Mouse (Mus musculus) neutrophil, adult 59 days (primary cell): ENCODE results near the gene Itgav. TPM values are rescaled to one million over a fixed set of nuclear protein-coding genes. Genes with fewer than 3 reads are reported as not detected.

ENCODE experiments used
- total RNA-seq, 2 experiments: library from RNA; stranded (reverse); gene quantifications; 1 replicate in 1 of 2; 2 replicates in 1 of 2; pipeline ENCODE4 v1.2.4; 2023

Gene Itgav
- total RNA-seq: 10 to 100 TPM; 35.2 to 38.3 TPM

GRCm38 (mm10) chr2:83723921-83724826 is at the start of gene Itgav:
Itgav (plus strand) TSS chr2:83724397.

GRCm38 (mm10) chr2:83812483-83813272 is 88.5 kb downstream of the Itgav start, which contains the start of gene Fam171b:
Fam171b (plus strand) TSS chr2:83812636.

Other genes starting within 250 kb of the Itgav start
- 10 to 100 TPM; 44.9 to 50.8 TPM for gene Zc3h15, start 80.0 kb upstream of the Itgav start, total RNA-seq
- not detected for gene Fam171b, start 88.2 kb downstream of the Itgav start, total RNA-seq
- gene Zswim2, start 216.8 kb downstream of the Itgav start, total RNA-seq: not detected
- 1 to 10 TPM in 1 of 2 experiments, under 1 TPM in 1; 0.98 to 1.7 TPM for gene Gm13698, start 231.3 kb downstream of the Itgav start, total RNA-seq
- gene Gm13693, start 237.1 kb downstream of the Itgav start, total RNA-seq: 1 to 10 TPM in 1 of 2 experiments, under 1 TPM in 1; 0.98 to 1.7 TPM
- under 1 TPM in 1 of 2 experiments, not detected in 1; 0.98 TPM for gene Gm13695, start 242.9 kb downstream of the Itgav start, total RNA-seq
- 1 to 10 TPM in 1 of 2 experiments, under 1 TPM in 1; 0.98 to 1.7 TPM for gene Gm13696, start 248.7 kb downstream of the Itgav start, total RNA-seq